8 mouse cellular contexts compared by ENCODE assay signal in the genomic region with DNA sequence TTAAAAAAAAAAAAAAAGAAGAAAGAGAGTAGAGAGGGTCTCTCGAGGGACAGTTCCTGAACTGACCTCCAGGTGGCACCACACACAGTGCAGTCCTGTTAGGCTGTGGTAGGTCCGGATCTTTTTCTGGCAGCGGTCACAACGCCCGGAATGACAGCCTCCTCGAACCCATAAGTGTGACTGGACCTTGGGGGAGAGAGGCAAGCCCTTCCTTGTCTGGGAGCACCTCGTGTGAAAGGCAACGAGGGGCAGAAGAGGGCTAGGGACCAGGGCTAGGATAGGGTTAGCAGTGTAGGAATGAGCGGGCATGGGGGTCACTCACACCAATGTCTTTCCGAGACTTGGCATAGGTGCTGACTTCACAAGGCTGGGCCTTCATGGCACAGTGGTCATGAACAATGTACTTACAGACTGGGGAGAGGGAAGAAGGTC. TPM values are rescaled to one million over a fixed set of nuclear protein-coding genes. Genes with fewer than 3 reads are reported as not detected.
A peak's percentile ranks its signal among the peaks of the same experiment; 100 is the strongest.
DNase-seq lines count a peak whose midpoint lies in the region; ATAC-seq and TF ChIP-seq lines count a peak whose summit lies in the region.

No protein-coding gene starts in this region.

- H3K27ac ChIP-seq in bone marrow, adult 2 months (ENCODE audit: control insufficient read depth, insufficient read depth, low read depth, low read length, poor library complexity) = no peak overlapping the region
- H3K27ac ChIP-seq in embryonic facial prominence, embryonic 14.5 days (replicated peaks; ENCODE audit: low read depth, low read length) = no peak overlapping the region
- no peak overlapping the region for H3K27ac ChIP-seq in liver, embryonic 12.5 days

- DNase-seq in embryonic facial prominence, embryonic 14.5 days (ENCODE audit: low spot score) = peak; percentile 73
- DNase-seq in heart, adult 9 months (ENCODE audit: low spot score in 2 of 2) = peak; percentile 47 to 61
- peak; percentile 73 for DNase-seq in kidney, adult 9 months
- DNase-seq in neural tube, embryonic 10.5 days (ENCODE audit: extremely low spot score, low spot score) = peak; percentile 60
- DNase-seq in splenic B cell, adult 2 months (ENCODE audit: low read depth, low spot score) = peak; percentile 82

- ATAC-seq in embryonic facial prominence, embryonic 14.5 days (ENCODE audit: low read depth) = peak; percentile 80
- peak; percentile 54 for ATAC-seq in liver, embryonic 12.5 days

- H3K27me3 ChIP-seq in C2C12 (ENCODE audit: control insufficient read depth, insufficient read depth, insufficient read length) = no peaks in the 10 kb centered on the region
- H3K27me3 ChIP-seq in embryonic facial prominence, embryonic 14.5 days (replicated peaks; ENCODE audit: control insufficient read depth, insufficient read depth, low read length) = no peaks in the 10 kb centered on the region
- no peaks in the 10 kb centered on the region for H3K27me3 ChIP-seq in liver, embryonic 12.5 days (replicated peaks)
- no peaks in the 10 kb centered on the region for H3K27me3 ChIP-seq in splenic B cell, adult 2 months (ENCODE audit: control insufficient read depth, insufficient read depth, low read length, poor library complexity, severe bottlenecking)

- no peaks in the 10 kb centered on the region for H3K79me3 ChIP-seq in C2C12 (ENCODE audit: low read depth)

- no peaks in the 10 kb centered on the region; the same call in 1 of the 2 replicates for H3K4me1 ChIP-seq in bone marrow, adult 2 months (ENCODE audit: control insufficient read depth, insufficient read depth, low read length)
- H3K4me1 ChIP-seq in embryonic facial prominence, embryonic 14.5 days (ENCODE audit: control insufficient read depth, insufficient read depth, low read length) = no peaks in the 10 kb centered on the region
- H3K4me1 ChIP-seq in liver, embryonic 12.5 days = peaks cover 4% of the 10 kb centered on the region

- WGBS in bone marrow, adult 2 months = 17% methylated on average over 10 of the region's 10 CpGs
- 18% methylated on average over 10 of the region's 10 CpGs for WGBS in embryonic facial prominence, embryonic 14.5 days
- 21% methylated on average over 10 of the region's 10 CpGs for WGBS in liver, embryonic 12.5 days (ENCODE audit: insufficient replicate concordance)

- H3K9ac ChIP-seq in embryonic facial prominence, embryonic 14.5 days (ENCODE audit: low read depth, low read length) = peak overlapping the region; percentile 49; the same call in 1 of the 2 replicates
- H3K9ac ChIP-seq in liver, embryonic 12.5 days = no peak overlapping the region

- H3K36me3 ChIP-seq in C2C12 (ENCODE audit: control insufficient read depth, insufficient read depth) = peaks cover 10% of the 10 kb centered on the region
- H3K36me3 ChIP-seq in embryonic facial prominence, embryonic 14.5 days (ENCODE audit: control insufficient read depth, insufficient read depth, low read length) = peaks cover 41% of the 10 kb centered on the region
- peaks cover 7% of the 10 kb centered on the region; the same call in 1 of the 2 replicates for H3K36me3 ChIP-seq in liver, embryonic 12.5 days
- peaks cover 33% of the 10 kb centered on the region for H3K36me3 ChIP-seq in splenic B cell, adult 2 months (ENCODE audit: control insufficient read depth, insufficient read depth, low read length, poor library complexity, severe bottlenecking)

- 0 out of 2 replicates have a peak overlapping the region, but pooled peaks have one; percentile 28 for H3K4me2 ChIP-seq in embryonic facial prominence, embryonic 14.5 days (ENCODE audit: low read depth, low read length)
- peak overlapping the region; percentile 31 for H3K4me2 ChIP-seq in liver, embryonic 12.5 days

- no peak for TF ChIP-seq POLR2A in bone marrow, adult 2 months (IDR thresholded peaks at IDR 0.05; ENCODE audit: borderline replicate concordance, control insufficient read depth, low read depth, low read length)

- H3K79me2 ChIP-seq in C2C12 (ENCODE audit: control insufficient read depth, insufficient read depth) = no peaks in the 10 kb centered on the region

- H3K4me3 ChIP-seq in C2C12 (ENCODE audit: insufficient read depth, poor library complexity, severe bottlenecking) = no peak overlapping the region
- no peak overlapping the region for H3K4me3 ChIP-seq in bone marrow, adult 2 months (replicated peaks; ENCODE audit: control insufficient read depth, low read depth, low read length)
- no peak overlapping the region for H3K4me3 ChIP-seq in embryonic facial prominence, embryonic 14.5 days (ENCODE audit: low read depth, low read length)
- no peak overlapping the region for H3K4me3 ChIP-seq in liver, embryonic 12.5 days

- 0 out of 2 replicates have a peak, but pooled peaks cover 4% of the 10 kb centered on the region for H3K9me3 ChIP-seq in embryonic facial prominence, embryonic 14.5 days (ENCODE audit: control insufficient read depth, low read length)
- H3K9me3 ChIP-seq in liver, embryonic 12.5 days (replicated peaks) = no peaks in the 10 kb centered on the region

- TF ChIP-seq CTCF in C2C12 (IDR thresholded peaks at IDR 0.05; ENCODE audit: control insufficient read depth, insufficient read depth, insufficient read length) = peak; percentile 57
- TF ChIP-seq CTCF in bone marrow, adult 2 months (IDR thresholded peaks at IDR 0.05; ENCODE audit: control insufficient read depth, insufficient read depth, low read length) = peak; percentile 92

- peak overlapping the region; percentile 27 for H3ac ChIP-seq in C2C12 (ENCODE audit: control insufficient read depth, insufficient read length, low read depth)

TF ChIP-seq in C2C12, 6 proteins besides CTCF, POLR2A, EP300 and RAD21:
- no peak for TF ChIP-seq USF1 (IDR thresholded peaks at IDR 0.05; ENCODE audit: low read depth)
- no peak for TF ChIP-seq MYOD1 (IDR thresholded peaks at IDR 0.05; ENCODE audit: control insufficient read depth, insufficient read length, low read depth)
- no peak for TF ChIP-seq FOSL1 (IDR thresholded peaks at IDR 0.05; ENCODE audit: insufficient read depth, low read length, poor library complexity, severe bottlenecking)
- TF ChIP-seq MAX (IDR thresholded peaks at IDR 0.05) = no peak
- no peak for TF ChIP-seq CEBPB (IDR thresholded peaks at IDR 0.05; ENCODE audit: low read depth)
- no peak for TF ChIP-seq MYOG (IDR thresholded peaks at IDR 0.05; ENCODE audit: control insufficient read depth, extremely low read depth, insufficient read length)
TF ChIP-seq in C2C12: peak in this region for 0.

RNA-seq across cellular contexts. Expression of a gene that starts 13.6 kb away (rescaled TPM):
- polyA plus RNA-seq in C2C12 (2012; fragmentation: generic; extraction: Trizol) = 7.3 TPM
- 19.2 and 41.7 TPM in 2 replicates for polyA plus RNA-seq in bone marrow, adult 2 months (2011; ENCODE audit: insufficient read depth, insufficient read length, low replicate concordance, missing spikeins)
- polyA plus RNA-seq in embryonic facial prominence, embryonic 14.5 days (2014; fragmentation: Nextera tagmentation; extraction: Ambion mirVana) = 16.7 and 17.0 TPM in 2 replicates
- 2.8 TPM in 2 replicates for polyA plus RNA-seq in liver, embryonic 12.5 days (2016; fragmentation: Nextera tagmentation; extraction: Ambion mirVana)

RNA-seq across cellular contexts. Expression of a gene that starts 16.7 kb away (rescaled TPM):
- polyA plus RNA-seq in C2C12 (2012; fragmentation: generic; extraction: Trizol) = 38.0 TPM
- 58.3 and 76.9 TPM in 2 replicates for polyA plus RNA-seq in bone marrow, adult 2 months (2011; ENCODE audit: insufficient read depth, insufficient read length, low replicate concordance, missing spikeins)
- polyA plus RNA-seq in embryonic facial prominence, embryonic 14.5 days (2014; fragmentation: Nextera tagmentation; extraction: Ambion mirVana) = 27.1 and 34.7 TPM in 2 replicates
- polyA plus RNA-seq in liver, embryonic 12.5 days (2016; fragmentation: Nextera tagmentation; extraction: Ambion mirVana) = 25.8 and 26.8 TPM in 2 replicates

RNA-seq across cellular contexts. Expression of a gene that starts 26.2 kb away (rescaled TPM):
- 34.7 TPM for polyA plus RNA-seq in C2C12 (2012; fragmentation: generic; extraction: Trizol)
- 60.6 and 62.9 TPM in 2 replicates for polyA plus RNA-seq in bone marrow, adult 2 months (2011; ENCODE audit: insufficient read depth, insufficient read length, low replicate concordance, missing spikeins)
- 99.2 and 105 TPM in 2 replicates for polyA plus RNA-seq in embryonic facial prominence, embryonic 14.5 days (2014; fragmentation: Nextera tagmentation; extraction: Ambion mirVana)
- polyA plus RNA-seq in liver, embryonic 12.5 days (2016; fragmentation: Nextera tagmentation; extraction: Ambion mirVana) = 82.8 and 84.9 TPM in 2 replicates

RNA-seq across cellular contexts. Expression of a gene that starts 27.0 kb away (rescaled TPM):
- 0.16 TPM for polyA plus RNA-seq in C2C12 (2012; fragmentation: generic; extraction: Trizol)
- 1.4 TPM in 1 of 2 replicates, not detected in the other for polyA plus RNA-seq in bone marrow, adult 2 months (2011; ENCODE audit: insufficient read depth, insufficient read length, low replicate concordance, missing spikeins)
- polyA plus RNA-seq in embryonic facial prominence, embryonic 14.5 days (2014; fragmentation: Nextera tagmentation; extraction: Ambion mirVana) = 14.0 and 14.6 TPM in 2 replicates
- 0.36 and 0.43 TPM in 2 replicates for polyA plus RNA-seq in liver, embryonic 12.5 days (2016; fragmentation: Nextera tagmentation; extraction: Ambion mirVana)

RNA-seq across cellular contexts. Expression of a gene that starts 35.0 kb away (rescaled TPM):
- polyA plus RNA-seq in C2C12 (2012; fragmentation: generic; extraction: Trizol) = 27.0 TPM
- polyA plus RNA-seq in bone marrow, adult 2 months (2011; ENCODE audit: insufficient read depth, insufficient read length, low replicate concordance, missing spikeins) = 26.4 and 35.4 TPM in 2 replicates
- polyA plus RNA-seq in embryonic facial prominence, embryonic 14.5 days (2014; fragmentation: Nextera tagmentation; extraction: Ambion mirVana) = 74.7 and 75.4 TPM in 2 replicates
- polyA plus RNA-seq in liver, embryonic 12.5 days (2016; fragmentation: Nextera tagmentation; extraction: Ambion mirVana) = 34.2 and 34.7 TPM in 2 replicates
